Mouse (Mus musculus): ENCODE measurements around the gene Mylpf. TPM values are rescaled to one million over a fixed set of nuclear protein-coding genes. Genes with fewer than 3 reads are reported as not detected.

Gene Mylpf
- polyA plus RNA-seq, 1 experiment from 2014 or later, result 2.2 TPM

DNA sequence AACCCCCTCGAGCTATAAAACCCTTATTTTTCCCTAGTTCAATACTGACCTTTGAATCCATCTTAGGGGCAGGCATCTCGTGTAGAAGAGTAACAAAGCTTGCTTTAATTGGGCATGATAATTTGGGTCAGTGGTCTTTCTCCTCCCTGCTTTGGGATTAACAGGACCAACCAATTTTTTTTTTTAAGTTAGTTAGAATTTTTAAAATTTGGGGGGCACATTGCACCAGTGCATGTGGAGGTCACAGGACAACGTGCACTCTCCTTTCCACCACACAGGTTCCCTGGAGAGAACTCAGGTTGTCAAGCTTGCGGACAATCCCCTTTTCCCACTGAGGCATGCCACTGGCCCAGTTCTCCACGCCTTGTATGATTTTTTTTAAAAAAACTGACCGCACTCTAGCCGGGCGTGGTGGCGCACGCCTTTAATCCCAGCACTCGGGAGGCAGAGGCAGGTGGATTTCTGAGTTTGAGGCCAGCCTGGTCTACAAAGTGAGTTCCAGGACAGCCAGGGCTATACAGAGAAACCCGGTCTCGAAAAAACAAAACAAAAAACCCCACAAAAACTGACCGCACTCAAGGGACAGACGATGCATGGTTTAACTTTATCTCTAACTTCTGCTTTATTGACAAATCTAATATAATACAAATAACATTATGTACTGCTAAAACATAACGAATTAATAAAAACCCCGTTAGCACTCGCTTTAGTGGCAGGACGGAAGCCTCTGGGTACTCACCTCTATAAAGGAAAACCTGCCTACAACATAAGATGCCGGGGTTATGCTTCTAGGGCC is 23.3 kb downstream of the Mylpf start:
- Histone ChIP-seq H3K4me3 (replicated peaks; ENCODE audit: low read length) (peak overlapping the region; percentile 83), H3K27ac (peak overlapping the region; percentile 98), H3K9ac (peak overlapping the region; percentile 96), H3K4me1 (replicated peaks; ENCODE audit: control insufficient read depth, insufficient read depth, low read length) (peaks cover 33% of the 10 kb centered on the region), H3K4me2 (replicated peaks) (peak overlapping the region; percentile 60), H3K27me3 (ENCODE audit: control insufficient read depth, insufficient read depth, low read length) (no peaks in the 10 kb centered on the region), H3K9me3 (ENCODE audit: control insufficient read depth, low read length) (no peaks in the 10 kb centered on the region), H3K36me3 (replicated peaks; ENCODE audit: control insufficient read depth, insufficient read depth) (peaks cover 24% of the 10 kb centered on the region)
- ATAC-seq (ENCODE audit: low FRiP score) (no peak), DNase-seq (ENCODE audit: low spot score) (no peak)
- 4% methylated on average over 20 of the region's 20 CpGs for WGBS

- H3K4me1 ChIP-seq (replicated peaks; ENCODE audit: control insufficient read depth, insufficient read depth, low read length), result peaks cover 33% of the 10 kb centered on the region
- peak; percentile 86 for DNase-seq (ENCODE audit: low spot score)
- peak within 1 kb of the TSS; percentile 60 for H3K4me2 ChIP-seq (replicated peaks)
- no peaks in the 10 kb centered on the region for H3K9me3 ChIP-seq (ENCODE audit: control insufficient read depth, low read length)
- H3K36me3 ChIP-seq (replicated peaks; ENCODE audit: control insufficient read depth, insufficient read depth), result peaks cover 32% of the 10 kb centered on the region
- H3K27ac ChIP-seq, result peak within 1 kb of the TSS; percentile 98
- H3K4me3 ChIP-seq (replicated peaks; ENCODE audit: low read length), result peak within 1 kb of the TSS; percentile 83
- no peaks in the 10 kb centered on the region for H3K27me3 ChIP-seq (ENCODE audit: control insufficient read depth, insufficient read depth, low read length)
- peak; percentile 91 for ATAC-seq (ENCODE audit: low FRiP score)
- WGBS, result under 1% methylated on average over 64 of the region's 64 CpGs
- H3K9ac ChIP-seq, result peak within 1 kb of the TSS; percentile 96
These were observed 24.1 kb downstream of the Mylpf start, which contains the start of the genes Zfp553 and Sept1 for GRCm38 (mm10) chr7:127232622-127233367. TSS of gene Zfp553 (plus strand) at chr7:127233061. TSS of gene Sept1 (minus strand) at chr7:127233130.

- Histone ChIP-seq H3K27ac (peak overlapping the region; percentile 98), H3K36me3 (replicated peaks; ENCODE audit: control insufficient read depth, insufficient read depth) (peaks cover 38% of the 10 kb centered on the region), H3K4me3 (replicated peaks; ENCODE audit: low read length) (peak overlapping the region; percentile 83), H3K4me2 (replicated peaks) (peak overlapping the region; percentile 60), H3K9me3 (ENCODE audit: control insufficient read depth, low read length) (no peaks in the 10 kb centered on the region), H3K9ac (peak overlapping the region; percentile 96), H3K27me3 (ENCODE audit: control insufficient read depth, insufficient read depth, low read length) (no peaks in the 10 kb centered on the region), H3K4me1 (replicated peaks; ENCODE audit: control insufficient read depth, insufficient read depth, low read length) (peaks cover 33% of the 10 kb centered on the region)
- under 1% methylated on average over 26 of the region's 27 CpGs for WGBS
- DNase-seq (ENCODE audit: low spot score) (no peak), ATAC-seq (ENCODE audit: low FRiP score) (peak; percentile 12)
These were observed 24.7 kb downstream of the Mylpf start for GRCm38 (mm10) chr7:127233368-127233749.

DNA sequence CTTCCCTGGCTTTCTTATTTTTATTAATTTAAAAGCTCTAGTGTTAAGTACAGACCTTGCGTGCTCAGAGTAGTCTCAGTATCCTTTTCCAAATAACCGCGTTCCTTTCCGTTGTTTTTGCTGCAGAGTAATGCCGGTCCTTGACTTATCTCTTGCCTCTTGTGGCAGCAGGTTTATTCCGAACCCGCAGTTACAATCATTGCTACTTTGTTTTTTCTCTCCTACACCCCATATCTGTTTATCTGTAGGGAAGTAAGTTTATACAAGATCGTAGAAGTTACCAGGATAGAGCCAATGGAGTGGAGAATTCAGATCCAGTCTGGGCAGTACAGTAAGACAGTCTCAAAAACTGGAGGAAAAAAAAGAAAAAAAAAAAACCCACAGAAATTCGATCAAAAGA is 25.1 kb downstream of the Mylpf start:
- peak overlapping the region; percentile 98 for H3K27ac ChIP-seq
- H3K4me3 ChIP-seq (replicated peaks; ENCODE audit: low read length), result peak overlapping the region; percentile 83
- H3K4me1 ChIP-seq (replicated peaks; ENCODE audit: control insufficient read depth, insufficient read depth, low read length), result peaks cover 33% of the 10 kb centered on the region
- peak overlapping the region; percentile 60 for H3K4me2 ChIP-seq (replicated peaks)
- ATAC-seq (ENCODE audit: low FRiP score), result no peak
- no peak for DNase-seq (ENCODE audit: low spot score)
- H3K9me3 ChIP-seq (ENCODE audit: control insufficient read depth, low read length), result no peaks in the 10 kb centered on the region
- no peaks in the 10 kb centered on the region for H3K27me3 ChIP-seq (ENCODE audit: control insufficient read depth, insufficient read depth, low read length)
- H3K9ac ChIP-seq, result peak overlapping the region; percentile 96
- peaks cover 42% of the 10 kb centered on the region for H3K36me3 ChIP-seq (replicated peaks; ENCODE audit: control insufficient read depth, insufficient read depth)
- WGBS, result 6% methylated on average over 9 of the region's 9 CpGs

- Histone ChIP-seq H3K4me3 (replicated peaks; ENCODE audit: low read length) (no peak overlapping the region), H3K9me3 (ENCODE audit: control insufficient read depth, low read length) (no peaks in the 10 kb centered on the region), H3K27me3 (ENCODE audit: control insufficient read depth, insufficient read depth, low read length) (no peaks in the 10 kb centered on the region), H3K27ac (no peak overlapping the region), H3K36me3 (replicated peaks; ENCODE audit: control insufficient read depth, insufficient read depth) (peaks cover 51% of the 10 kb centered on the region), H3K4me1 (replicated peaks; ENCODE audit: control insufficient read depth, insufficient read depth, low read length) (peaks cover 33% of the 10 kb centered on the region), H3K4me2 (replicated peaks) (peak overlapping the region; percentile 60), H3K9ac (no peak overlapping the region)
- WGBS, result 97% methylated on average over 2 of the region's 2 CpGs
- DNase-seq (ENCODE audit: low spot score), result no peak
- no peak for ATAC-seq (ENCODE audit: low FRiP score)
These were observed 26.1 kb downstream of the Mylpf start for GRCm38 (mm10) chr7:127234777-127235176.

- DNase-seq (ENCODE audit: low spot score) (no peak), ATAC-seq (ENCODE audit: low FRiP score) (no peak)
- Histone ChIP-seq H3K27ac (peak overlapping the region; percentile 80), H3K27me3 (ENCODE audit: control insufficient read depth, insufficient read depth, low read length) (no peaks in the 10 kb centered on the region), H3K36me3 (replicated peaks; ENCODE audit: control insufficient read depth, insufficient read depth) (peaks cover 23% of the 10 kb centered on the region), H3K4me2 (replicated peaks) (peak overlapping the region; percentile 81), H3K9ac (peak overlapping the region; percentile 96), H3K9me3 (ENCODE audit: control insufficient read depth, low read length) (no peaks in the 10 kb centered on the region), H3K4me1 (replicated peaks; ENCODE audit: control insufficient read depth, insufficient read depth, low read length) (peaks cover 17% of the 10 kb centered on the region), H3K4me3 (replicated peaks; ENCODE audit: low read length) (peak overlapping the region; percentile 87)
- WGBS, result 49% methylated on average over 2 of the region's 2 CpGs
These were observed 34.7 kb downstream of the Mylpf start for GRCm38 (mm10) chr7:127243361-127243867.

GRCm38 (mm10) chr7:127243870-127244657 is 35.4 kb downstream of the Mylpf start, which contains the start of gene Zfp771:
TSS of gene Zfp771 (plus strand) at chr7:127244274.
- WGBS, result 2% methylated on average over 44 of the region's 56 CpGs
- Histone ChIP-seq H3K4me3 (replicated peaks; ENCODE audit: low read length) (peak within 1 kb of the TSS; percentile 87), H3K36me3 (replicated peaks; ENCODE audit: control insufficient read depth, insufficient read depth) (peaks cover 19% of the 10 kb centered on the region), H3K4me1 (replicated peaks; ENCODE audit: control insufficient read depth, insufficient read depth, low read length) (peaks cover 17% of the 10 kb centered on the region), H3K9ac (peak within 1 kb of the TSS; percentile 96), H3K4me2 (replicated peaks) (peak within 1 kb of the TSS; percentile 81), H3K27me3 (ENCODE audit: control insufficient read depth, insufficient read depth, low read length) (no peaks in the 10 kb centered on the region), H3K9me3 (ENCODE audit: control insufficient read depth, low read length) (no peaks in the 10 kb centered on the region), H3K27ac (peak within 1 kb of the TSS; percentile 80)
- DNase-seq (ENCODE audit: low spot score) (peak; percentile 86), ATAC-seq (ENCODE audit: low FRiP score) (peak; percentile 96)

- Histone ChIP-seq H3K27ac (peak overlapping the region; percentile 80), H3K27me3 (ENCODE audit: control insufficient read depth, insufficient read depth, low read length) (no peaks in the 10 kb centered on the region), H3K4me3 (replicated peaks; ENCODE audit: low read length) (peak overlapping the region; percentile 87), H3K9ac (peak overlapping the region; percentile 96), H3K36me3 (replicated peaks; ENCODE audit: control insufficient read depth, insufficient read depth) (peaks cover 20% of the 10 kb centered on the region), H3K4me1 (replicated peaks; ENCODE audit: control insufficient read depth, insufficient read depth, low read length) (peaks cover 17% of the 10 kb centered on the region), H3K4me2 (replicated peaks) (peak overlapping the region; percentile 81), H3K9me3 (ENCODE audit: control insufficient read depth, low read length) (no peaks in the 10 kb centered on the region)
- WGBS, result 11% methylated on average over 33 of the region's 33 CpGs
- no peak for DNase-seq (ENCODE audit: low spot score)
- ATAC-seq (ENCODE audit: low FRiP score), result peak; percentile 81
These were observed 36.2 kb downstream of the Mylpf start for GRCm38 (mm10) chr7:127244658-127245510.
